Mouse (Mus musculus) olfactory bulb, adult 2 months (tissue): ENCODE measurements at regions not wholly inside any gene's neighbourhood (a gene's known extent, or its start where the extent isn't known, plus 50 kb on each side); places are given as distances from the start of the nearest gene placed in this dataset.

Experiments used
- H3K27ac ChIP-seq: fragments of 200-500 bp; 2 replicates; pipeline ENCODE4 v1.5.1; 2012; ENCODE audit warnings: low read depth, low read length; ENCODE audit not compliant: insufficient read depth
- H3K4me1 ChIP-seq: fragments of 200-500 bp; 2 replicates; pipeline ENCODE4 v1.6.1; 2012; ENCODE audit warnings: low read length; ENCODE audit not compliant: control insufficient read depth, insufficient read depth
- H3K4me3 ChIP-seq: fragments of 200-500 bp; 2 replicates; pipeline ENCODE4 v1.5.1; 2012; ENCODE audit warnings: mild to moderate bottlenecking, low read depth, low read length, moderate library complexity; ENCODE audit not compliant: insufficient read depth
- CTCF ChIP-seq: fragments of 200-500 bp; IDR thresholded peaks from 2 replicates; pipeline ENCODE4 v1.5.1; 2012; ENCODE audit warnings: low read depth, mild to moderate bottlenecking, low read length, moderate library complexity; ENCODE audit not compliant: insufficient read depth
- POLR2A ChIP-seq: fragments of 200-500 bp; IDR thresholded peaks from 2 replicates; pipeline ENCODE4 v1.6.1; 2012; ENCODE audit warnings: mild to moderate bottlenecking, low read depth, low read length, moderate library complexity; ENCODE audit not compliant: insufficient read depth
- WGBS: fragments of 180-500 bp; shearing (Covaris S2); methylation state at CpG from one replicate; pipeline ENCODE4 v1.1.7; 2018; 5-methylcytosine and 5-hydroxymethylcytosine counted together

DNA sequence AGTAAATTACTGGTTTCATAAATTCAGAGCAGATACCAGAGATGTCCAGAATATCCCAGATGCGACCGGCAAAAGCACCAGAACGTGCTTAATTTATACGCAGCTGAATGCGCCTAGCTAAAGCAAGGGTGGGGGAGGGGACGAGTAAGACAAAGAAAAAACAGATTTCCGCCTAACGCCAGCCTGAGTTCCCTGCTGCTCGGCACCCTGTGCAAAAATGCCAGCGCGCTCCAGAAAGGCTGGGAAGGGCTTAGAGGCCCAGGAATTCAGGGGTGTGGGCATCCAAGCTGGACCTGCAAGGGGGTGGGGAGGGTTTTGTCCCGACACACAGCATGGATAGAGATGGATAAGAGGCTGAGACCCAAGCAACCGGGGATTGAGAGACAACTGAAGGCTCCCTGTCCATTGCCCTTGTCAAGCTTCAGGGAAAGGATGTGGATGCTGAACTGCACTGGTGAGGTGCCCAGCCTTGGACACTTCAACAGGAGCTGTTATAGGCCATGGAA, 148.6 kb upstream of the Tox3 start:
- peaks cover 14% of the 10 kb centered on the region for H3K4me1 ChIP-seq
- WGBS, result 3% methylated on average over 13 of the region's 13 CpGs

DNA sequence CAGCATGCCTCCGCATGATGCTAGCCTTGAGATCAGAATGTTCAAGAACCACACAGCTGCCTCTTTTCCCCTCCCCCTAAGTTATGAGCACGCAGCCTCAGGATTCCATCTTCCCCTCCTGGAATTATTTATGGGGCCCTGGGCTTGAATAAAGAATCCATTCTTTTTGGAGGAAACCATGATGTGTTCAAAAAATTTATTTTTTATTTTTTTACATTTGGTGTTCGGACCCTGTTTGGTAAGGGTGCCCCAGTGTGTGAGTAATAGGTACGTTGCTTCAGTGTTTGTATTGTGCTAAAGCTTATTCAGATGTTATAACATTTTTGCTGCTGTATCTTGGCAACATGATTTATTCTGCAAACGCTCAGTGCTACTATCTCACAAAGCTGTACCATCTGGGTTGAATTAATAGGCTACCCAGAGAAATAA, 147.8 kb upstream of the Tox3 start:
- H3K27ac ChIP-seq, result 0 out of 2 replicates have a peak overlapping the region, but pooled peaks have one; percentile 10
- 26% methylated on average over 5 of the region's 5 CpGs for WGBS
- no peak for TF ChIP-seq POLR2A
- TF ChIP-seq CTCF, result no peak
- peaks cover 16% of the 10 kb centered on the region for H3K4me1 ChIP-seq
- H3K4me3 ChIP-seq, result no peak overlapping the region

More for the DNA sequence above, 148.6 kb upstream of the Tox3 start:
- H3K27ac ChIP-seq, result peak overlapping the region; percentile 67
- peak overlapping the region; percentile 12; the same call in 1 of the 2 replicates for H3K4me3 ChIP-seq
- no peak for TF ChIP-seq CTCF
- no peak for TF ChIP-seq POLR2A

DNA sequence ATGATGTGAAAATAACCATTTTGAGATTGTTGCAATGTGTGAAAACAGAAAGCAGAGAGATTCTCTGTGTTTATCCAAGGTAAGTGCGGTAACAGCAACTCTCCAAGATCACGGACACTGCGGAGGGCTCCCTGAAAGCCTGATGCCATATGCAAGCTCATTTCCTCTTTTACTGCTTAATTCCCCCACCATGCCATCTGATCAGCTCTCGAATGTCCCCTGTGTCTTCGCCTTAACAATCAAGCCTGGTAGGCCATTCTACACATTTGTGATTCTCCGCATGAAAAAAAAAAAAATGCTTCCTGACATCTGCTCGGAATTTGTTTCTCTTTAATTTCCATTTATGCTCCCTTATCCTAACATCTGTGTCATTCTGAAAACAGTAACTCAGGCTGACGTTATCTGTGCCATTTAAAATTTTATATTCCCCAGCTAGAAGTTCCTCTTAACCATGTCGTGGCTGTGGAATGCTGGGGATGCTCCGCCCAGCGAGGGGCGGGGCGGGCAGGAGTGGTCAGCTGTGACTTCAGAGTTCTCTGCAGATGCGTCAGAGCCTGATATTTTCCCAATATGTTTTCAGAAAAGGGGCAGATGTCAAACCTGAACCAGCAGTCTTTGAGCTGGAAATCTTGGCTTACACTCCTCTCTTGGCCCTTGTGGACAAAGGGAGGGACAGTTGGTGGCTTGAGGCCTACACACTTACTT, 144.5 kb upstream of the Tox3 start:
- Histone ChIP-seq H3K4me3 (no peak overlapping the region), H3K27ac (no peak overlapping the region), H3K4me1 (peaks cover 18% of the 10 kb centered on the region)
- WGBS, result 76% methylated on average over 14 of the region's 14 CpGs
- TF ChIP-seq CTCF, result no peak
- TF ChIP-seq POLR2A, result no peak

DNA sequence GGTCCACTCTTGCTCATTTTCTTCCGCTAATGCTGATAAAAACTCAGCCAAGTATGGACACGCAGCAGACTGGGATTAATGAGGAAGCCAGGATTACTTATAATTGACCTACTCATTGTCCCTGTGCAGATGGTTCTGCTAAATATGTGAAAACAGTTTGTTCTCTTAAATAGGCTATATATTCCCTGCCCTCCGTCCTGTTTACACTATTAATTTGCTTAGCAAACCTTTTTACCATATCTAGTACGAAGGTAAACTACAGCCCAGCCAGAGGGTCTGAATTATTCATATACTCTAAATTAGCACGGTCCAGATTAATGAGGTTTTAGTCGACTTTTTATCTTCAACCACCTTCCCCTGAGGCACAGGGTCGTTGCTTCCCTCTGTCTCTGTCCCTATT, 143.5 kb upstream of the Tox3 start:
- Histone ChIP-seq H3K4me1 (peaks cover 12% of the 10 kb centered on the region), H3K4me3 (no peak overlapping the region), H3K27ac (no peak overlapping the region)
- WGBS, result 69% methylated on average over 7 of the region's 7 CpGs
- TF ChIP-seq CTCF, result no peak
- TF ChIP-seq POLR2A, result no peak

DNA sequence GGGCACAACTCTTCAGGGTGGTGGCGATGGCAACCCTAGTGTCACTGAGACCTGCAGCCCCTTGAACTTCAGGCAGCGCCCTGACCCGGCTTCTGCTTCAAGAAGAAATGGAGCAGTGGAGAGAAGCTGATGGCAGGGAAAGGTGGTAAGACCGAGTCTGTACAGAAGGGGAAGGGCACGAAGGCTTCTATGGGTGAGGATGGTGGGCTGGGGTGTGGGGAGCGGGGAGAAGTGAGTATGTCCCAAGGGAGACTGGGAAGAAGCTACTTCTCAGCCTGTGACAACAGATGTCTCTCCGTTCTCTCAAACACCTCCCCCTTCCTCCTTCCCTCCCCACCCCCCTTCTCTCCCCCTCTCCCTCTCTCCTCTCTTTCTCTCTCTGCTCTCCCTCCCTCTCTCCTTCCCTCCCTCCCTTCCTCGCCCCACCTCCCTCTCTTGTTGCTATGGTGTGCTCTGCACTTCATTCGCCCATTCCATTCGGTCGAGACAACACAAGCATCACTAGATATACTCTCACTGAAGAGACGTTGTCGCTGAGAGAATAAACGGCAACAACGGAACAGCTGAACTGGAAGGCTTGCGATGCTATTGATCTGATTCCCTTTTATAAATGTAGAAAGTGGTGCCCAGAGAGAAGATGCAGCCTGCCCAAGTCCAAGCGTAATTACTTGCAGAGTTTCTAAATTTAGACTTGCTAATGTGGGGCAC, 142.7 kb upstream of the Tox3 start:
- TF ChIP-seq POLR2A, result no peak
- TF ChIP-seq CTCF, result no peak
- WGBS, result 41% methylated on average over 16 of the region's 17 CpGs
- no peak overlapping the region for H3K27ac ChIP-seq
- no peak overlapping the region for H3K4me3 ChIP-seq
- H3K4me1 ChIP-seq, result peaks cover 10% of the 10 kb centered on the region

DNA sequence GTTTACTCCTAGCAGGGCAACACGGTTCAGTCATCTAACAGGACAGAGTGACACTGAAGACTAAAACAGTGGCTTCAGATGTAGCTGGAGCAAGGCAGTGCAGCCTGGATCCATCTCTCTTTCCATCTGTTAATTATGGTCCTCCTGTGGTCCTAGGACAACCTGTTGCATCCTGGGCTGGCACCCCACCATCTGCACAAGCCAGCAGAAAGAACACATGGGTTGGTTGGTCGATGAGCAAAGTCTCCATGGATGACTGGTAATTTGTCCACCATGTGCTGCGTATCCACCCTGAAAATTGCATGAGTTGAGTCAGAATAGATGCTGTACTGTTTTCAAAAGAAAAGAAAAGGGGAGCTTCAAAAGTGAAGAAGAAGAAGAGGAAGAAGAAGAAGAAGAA, 138.4 kb upstream of the Tox3 start:
- no peak overlapping the region for H3K27ac ChIP-seq
- no peak overlapping the region for H3K4me3 ChIP-seq
- WGBS, result 89% methylated on average over 3 of the region's 3 CpGs
- H3K4me1 ChIP-seq, result peaks cover 7% of the 10 kb centered on the region
- TF ChIP-seq CTCF (no peak), POLR2A (no peak)

DNA sequence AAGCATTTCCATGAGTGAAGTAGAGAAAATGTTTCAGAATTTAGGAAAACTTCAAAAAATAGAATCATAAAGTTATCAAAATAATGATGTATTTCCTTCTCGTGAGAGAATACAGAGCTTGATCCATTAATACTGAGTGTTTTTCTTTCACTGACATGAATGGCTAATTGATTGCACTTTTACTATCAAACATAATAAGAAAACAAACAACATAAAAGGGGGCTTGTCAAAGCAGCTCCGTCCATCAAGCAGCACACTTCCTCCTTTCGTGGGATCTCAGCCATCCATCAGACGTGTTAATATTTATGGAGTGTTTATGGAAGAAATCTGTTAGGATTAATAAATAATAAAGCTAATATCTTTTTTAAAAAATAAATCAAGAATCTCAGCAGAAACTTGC, 130.0 kb upstream of the Tox3 start:
- Histone ChIP-seq H3K4me3 (no peak overlapping the region), H3K27ac (no peak overlapping the region), H3K4me1 (no peaks in the 10 kb centered on the region)
- 75% methylated on average over 4 of the region's 4 CpGs for WGBS
- TF ChIP-seq POLR2A (no peak), CTCF (no peak)

DNA sequence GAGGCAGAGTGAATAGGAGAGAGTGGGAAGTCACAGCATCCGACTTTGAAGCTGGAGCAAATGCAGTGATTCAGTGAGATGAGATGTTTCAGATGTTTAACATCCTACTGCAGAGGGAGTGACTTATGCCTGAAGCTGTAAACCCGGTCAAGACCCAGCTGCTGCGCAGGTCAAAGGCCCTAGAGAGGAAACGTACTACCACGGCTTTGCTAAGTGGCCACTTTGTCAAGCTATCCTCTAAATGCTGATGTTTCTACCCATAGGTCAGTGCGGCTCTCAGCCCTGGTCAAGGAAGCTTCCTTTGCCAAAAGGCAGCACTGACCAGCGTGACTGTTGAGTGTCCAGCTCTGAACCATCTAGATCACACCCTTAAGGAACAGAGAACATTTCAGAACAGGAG, 125.9 kb upstream of the Tox3 start:
- WGBS, result 85% methylated on average over 7 of the region's 7 CpGs
- no peaks in the 10 kb centered on the region for H3K4me1 ChIP-seq
- TF ChIP-seq CTCF (no peak), POLR2A (no peak)
- H3K4me3 ChIP-seq, result no peak overlapping the region
- H3K27ac ChIP-seq, result no peak overlapping the region

DNA sequence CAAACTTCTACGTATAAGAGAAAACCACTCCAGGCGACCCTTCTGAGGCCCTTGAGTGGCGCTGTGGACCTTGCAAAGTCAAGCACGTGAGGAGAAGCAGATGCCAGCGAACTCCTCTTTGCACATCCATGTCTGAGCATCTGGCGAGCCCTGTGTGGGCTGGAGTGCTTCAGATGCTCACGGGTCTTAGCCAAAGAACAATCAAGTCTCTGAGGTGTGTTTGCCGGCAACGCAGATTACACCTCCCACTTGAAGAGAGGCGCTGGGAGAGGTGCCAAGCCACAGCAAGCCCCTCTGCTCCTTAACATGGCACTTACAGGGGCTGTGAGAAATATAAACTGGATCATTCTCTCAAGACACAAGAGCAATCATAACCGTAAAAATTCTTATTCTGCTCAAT, 122.7 kb upstream of the Tox3 start:
- no peak for TF ChIP-seq CTCF
- TF ChIP-seq POLR2A, result no peak
- Histone ChIP-seq H3K4me1 (no peaks in the 10 kb centered on the region), H3K4me3 (no peak overlapping the region), H3K27ac (no peak overlapping the region)
- WGBS, result 70% methylated on average over 11 of the region's 11 CpGs

DNA sequence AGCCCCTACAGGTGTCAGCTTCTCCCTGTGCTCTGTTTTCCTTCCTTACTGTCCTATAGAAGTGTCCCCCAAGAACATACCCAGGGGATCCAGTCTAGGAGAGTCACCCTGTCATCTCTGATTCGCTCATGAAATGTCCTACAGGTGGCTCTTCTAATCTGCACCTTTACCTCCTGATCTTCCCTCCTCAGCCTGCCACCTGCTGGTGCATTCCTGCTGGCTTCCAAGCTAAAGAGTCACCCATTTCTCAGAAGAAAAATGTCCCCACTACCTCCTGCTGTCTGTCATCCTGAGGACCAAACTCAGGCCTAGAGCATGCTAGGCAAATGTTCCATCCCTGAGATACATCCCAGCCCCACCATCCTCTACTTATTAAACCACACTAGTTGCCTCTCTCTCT, 115.6 kb upstream of the Tox3 start:
- H3K27ac ChIP-seq, result no peak overlapping the region
- no peak overlapping the region for H3K4me3 ChIP-seq
- WGBS, result 81% methylated on average over 1 of the region's 1 CpGs
- no peaks in the 10 kb centered on the region for H3K4me1 ChIP-seq
- no peak for TF ChIP-seq CTCF
- TF ChIP-seq POLR2A, result no peak
